Mouse (Mus musculus) embryonic facial prominence, embryonic 15.5 days (tissue): Measurements from ENCODE around the gene Negr1. TPM values are rescaled to one million over a fixed set of nuclear protein-coding genes. Genes with fewer than 3 reads are reported as not detected.
A peak's percentile ranks its signal among the peaks of the same experiment; 100 is the strongest.

Experiments
- ATAC-seq: fragments of 200-750 bp; cut with Nextera tagmentation; 2 replicates; pipeline ENCODE4 v1.8.0; 2017; ENCODE audit warnings: low read depth, moderate TSS enrichment; ENCODE audit not compliant: insufficient number of reproducible peaks, low FRiP score, low TSS enrichment
- H3K27ac ChIP-seq: fragments of 300-500 bp; sonication (generic); replicated peaks from 2 replicates; pipeline ENCODE4 v1.5.1; 2015; ENCODE audit warnings: mild to moderate bottlenecking, inconsistent platforms
- H3K27me3 ChIP-seq: fragments of 300-500 bp; sonication (generic); 2 replicates; pipeline ENCODE4 v1.6.1; 2015; ENCODE audit warnings: inconsistent platforms
- H3K36me3 ChIP-seq: fragments of 300-500 bp; sonication (generic); 2 replicates; pipeline ENCODE4 v1.6.1; 2015; ENCODE audit warnings: mild to moderate bottlenecking, inconsistent platforms
- H3K4me1 ChIP-seq: fragments of 300-500 bp; sonication (generic); 2 replicates; pipeline ENCODE4 v1.6.1; 2015; ENCODE audit warnings: inconsistent platforms
- H3K4me2 ChIP-seq: fragments of 300-500 bp; sonication (generic); replicated peaks from 2 replicates; pipeline ENCODE4 v1.6.1; 2015; ENCODE audit warnings: mild to moderate bottlenecking, inconsistent platforms
- H3K4me3 ChIP-seq: fragments of 300-500 bp; sonication (generic); replicated peaks from 2 replicates; pipeline ENCODE4 v1.5.1; 2015; ENCODE audit warnings: mild to moderate bottlenecking, inconsistent platforms
- H3K9ac ChIP-seq: fragments of 300-500 bp; sonication (generic); 2 replicates; pipeline ENCODE4 v1.6.1; 2015; ENCODE audit warnings: inconsistent platforms
- H3K9me3 ChIP-seq: fragments of 300-500 bp; sonication (generic); replicated peaks from 2 replicates; pipeline ENCODE4 v1.6.1; 2016; ENCODE audit warnings: inconsistent platforms
- WGBS: fragments of 180-500 bp; shearing (Covaris S2); methylation state at CpG from one replicate; pipeline ENCODE4 v1.1.7; 2015; 5-methylcytosine and 5-hydroxymethylcytosine counted together
- polyA plus RNA-seq: library from polyadenylated mRNA; unstranded; fragments of >200 nt; fragmentation: Nextera tagmentation; extraction: Ambion mirVana; gene quantifications from 2 replicates; pipeline ENCODE4 v1.2.1, GENCODE M21; 2015

The Negr1 gene
- polyA plus RNA-seq, 1 experiment from 2014 or later, result 6.1 TPM

GRCm38 (mm10) chr3:156958640-156959039, 397.0 kb downstream of the Negr1 start:
- H3K36me3 ChIP-seq, result no peaks in the 10 kb centered on the region
- H3K4me2 ChIP-seq, result no peak overlapping the region
- H3K9ac ChIP-seq, result no peak overlapping the region
- H3K4me3 ChIP-seq, result no peak overlapping the region
- WGBS, result 92% methylated on average over 7 of the region's 7 CpGs
- no peaks in the 10 kb centered on the region for H3K4me1 ChIP-seq
- no peak overlapping the region for H3K27ac ChIP-seq
- no peaks in the 10 kb centered on the region for H3K9me3 ChIP-seq
- H3K27me3 ChIP-seq, result no peaks in the 10 kb centered on the region
- no peak for ATAC-seq

DNA sequence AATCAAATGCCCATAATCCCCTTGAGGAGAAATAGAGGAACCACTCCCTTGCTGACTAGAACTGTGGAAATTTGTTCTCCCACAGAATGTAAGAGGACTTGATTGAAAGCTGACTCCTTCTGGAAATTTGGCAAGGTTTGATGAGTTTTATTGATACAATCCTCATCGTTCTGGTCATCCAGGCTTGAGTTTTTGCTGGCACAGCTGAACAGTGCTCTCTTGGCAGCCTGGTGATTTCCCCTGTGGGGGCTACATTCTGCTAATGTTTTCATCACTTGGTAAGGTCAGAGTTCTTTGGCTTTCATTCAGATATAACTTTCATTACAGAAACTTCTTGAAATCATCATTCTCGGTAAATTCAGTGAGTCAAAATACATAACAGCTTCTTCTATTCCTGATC, 407.2 kb downstream of the Negr1 start:
- ATAC-seq, result peak; percentile 57; the same call in 1 of the 2 replicates
- H3K4me2 ChIP-seq, result no peak overlapping the region
- no peak overlapping the region for H3K9ac ChIP-seq
- no peaks in the 10 kb centered on the region for H3K36me3 ChIP-seq
- H3K27ac ChIP-seq, result no peak overlapping the region
- no peak overlapping the region for H3K4me3 ChIP-seq
- H3K9me3 ChIP-seq, result no peaks in the 10 kb centered on the region
- H3K27me3 ChIP-seq, result no peaks in the 10 kb centered on the region
- 55% methylated on average over 2 of the region's 2 CpGs for WGBS
- H3K4me1 ChIP-seq, result no peaks in the 10 kb centered on the region

DNA sequence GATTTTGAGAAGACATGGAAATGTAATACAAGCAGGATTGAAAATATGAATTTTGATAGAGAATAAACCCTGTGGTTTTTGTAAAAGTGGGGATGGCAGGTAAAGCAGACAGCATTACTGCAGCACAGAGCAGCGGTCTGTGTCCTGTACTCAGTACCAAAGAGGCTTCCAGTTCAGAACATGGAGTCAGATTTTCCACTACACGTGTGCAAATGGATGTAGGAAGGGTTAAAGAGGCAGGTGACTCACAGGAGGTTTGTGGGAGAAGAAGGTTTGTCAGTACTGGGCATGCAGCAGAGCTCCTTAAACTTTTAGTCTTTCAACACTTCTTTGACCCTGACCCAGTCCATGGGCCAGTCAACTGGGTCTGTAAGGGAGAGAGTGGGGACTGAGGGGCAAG, 409.5 kb downstream of the Negr1 start:
- WGBS, result 68% methylated on average over 2 of the region's 2 CpGs
- no peaks in the 10 kb centered on the region for H3K4me1 ChIP-seq
- no peak for ATAC-seq

GRCm38 (mm10) chr3:156976816-156977215, 415.2 kb downstream of the Negr1 start:
- H3K36me3 ChIP-seq, result no peaks in the 10 kb centered on the region
- no peaks in the 10 kb centered on the region for H3K27me3 ChIP-seq
- H3K4me1 ChIP-seq, result no peaks in the 10 kb centered on the region
- H3K4me2 ChIP-seq, result no peak overlapping the region
- H3K4me3 ChIP-seq, result no peak overlapping the region
- H3K9me3 ChIP-seq, result no peaks in the 10 kb centered on the region
- H3K9ac ChIP-seq, result no peak overlapping the region
- 61% methylated on average over 2 of the region's 2 CpGs for WGBS
- no peak overlapping the region for H3K27ac ChIP-seq
- no peak for ATAC-seq

More for the DNA sequence above, 409.5 kb downstream of the Negr1 start:
- Histone ChIP-seq H3K27ac (no peak overlapping the region), H3K9ac (no peak overlapping the region), H3K4me3 (no peak overlapping the region), H3K27me3 (no peaks in the 10 kb centered on the region), H3K4me2 (no peak overlapping the region), H3K36me3 (no peaks in the 10 kb centered on the region), H3K9me3 (no peaks in the 10 kb centered on the region)

GRCm38 (mm10) chr3:156980042-156980716, 418.6 kb downstream of the Negr1 start:
- Histone ChIP-seq H3K27ac (no peak overlapping the region), H3K4me1 (no peaks in the 10 kb centered on the region), H3K9me3 (no peaks in the 10 kb centered on the region)

GRCm38 (mm10) chr3:156982102-156982501, 420.5 kb downstream of the Negr1 start:
- ATAC-seq, result no peak

More at GRCm38 (mm10) chr3:156980042-156980716, 418.6 kb downstream of the Negr1 start:
- no peaks in the 10 kb centered on the region for H3K27me3 ChIP-seq
- no peak overlapping the region for H3K4me2 ChIP-seq
- WGBS, result 73% methylated on average over 11 of the region's 11 CpGs
- no peak overlapping the region for H3K9ac ChIP-seq
- ATAC-seq, result no peak
- H3K4me3 ChIP-seq, result no peak overlapping the region
- H3K36me3 ChIP-seq, result no peaks in the 10 kb centered on the region

DNA sequence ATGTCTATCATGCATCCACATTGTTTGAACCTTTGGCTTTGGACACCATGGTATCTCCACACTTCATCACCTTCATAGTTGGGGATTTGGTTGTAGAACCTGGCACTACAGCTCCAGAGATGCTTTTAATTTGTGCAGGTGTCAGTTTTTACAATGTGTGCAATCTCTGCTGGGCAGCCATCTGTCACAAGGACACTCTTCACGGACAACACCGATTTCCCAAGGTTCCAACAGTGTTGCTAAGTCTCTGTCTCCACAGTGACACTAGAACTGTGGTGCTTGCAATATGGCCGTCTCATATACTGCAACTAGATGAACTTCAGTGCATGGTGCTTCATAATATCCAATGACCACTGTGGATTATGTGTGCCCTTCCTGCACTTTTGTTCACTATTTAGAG, 425.5 kb downstream of the Negr1 start:
- H3K4me2 ChIP-seq, result no peak overlapping the region
- no peaks in the 10 kb centered on the region for H3K4me1 ChIP-seq
- ATAC-seq, result no peak
- no peaks in the 10 kb centered on the region for H3K36me3 ChIP-seq
- no peaks in the 10 kb centered on the region for H3K9me3 ChIP-seq
- H3K27me3 ChIP-seq, result no peaks in the 10 kb centered on the region
- no peak overlapping the region for H3K4me3 ChIP-seq
- H3K9ac ChIP-seq, result no peak overlapping the region
- H3K27ac ChIP-seq, result no peak overlapping the region
- 95% methylated on average over 3 of the region's 3 CpGs for WGBS

More at GRCm38 (mm10) chr3:156982102-156982501, 420.5 kb downstream of the Negr1 start:
- Histone ChIP-seq H3K9ac (no peak overlapping the region), H3K36me3 (no peaks in the 10 kb centered on the region), H3K4me3 (no peak overlapping the region), H3K27ac (no peak overlapping the region), H3K4me1 (no peaks in the 10 kb centered on the region), H3K4me2 (no peak overlapping the region), H3K27me3 (no peaks in the 10 kb centered on the region), H3K9me3 (no peaks in the 10 kb centered on the region)
- 32% methylated on average over 4 of the region's 4 CpGs for WGBS

GRCm38 (mm10) chr3:156992171-156992570, 430.6 kb downstream of the Negr1 start:
- H3K27me3 ChIP-seq, result no peaks in the 10 kb centered on the region
- H3K27ac ChIP-seq, result no peak overlapping the region
- no peaks in the 10 kb centered on the region for H3K4me1 ChIP-seq
- no peak overlapping the region for H3K9ac ChIP-seq
- H3K4me3 ChIP-seq, result no peak overlapping the region
- H3K36me3 ChIP-seq, result no peaks in the 10 kb centered on the region
- H3K4me2 ChIP-seq, result no peak overlapping the region
- 41% methylated on average over 2 of the region's 2 CpGs for WGBS
- H3K9me3 ChIP-seq, result no peaks in the 10 kb centered on the region
- no peak for ATAC-seq

GRCm38 (mm10) chr3:156992811-156993210, 431.2 kb downstream of the Negr1 start:
- Histone ChIP-seq H3K27me3 (no peaks in the 10 kb centered on the region), H3K9ac (no peak overlapping the region)
- 67% methylated on average over 1 of the region's 1 CpGs for WGBS

DNA sequence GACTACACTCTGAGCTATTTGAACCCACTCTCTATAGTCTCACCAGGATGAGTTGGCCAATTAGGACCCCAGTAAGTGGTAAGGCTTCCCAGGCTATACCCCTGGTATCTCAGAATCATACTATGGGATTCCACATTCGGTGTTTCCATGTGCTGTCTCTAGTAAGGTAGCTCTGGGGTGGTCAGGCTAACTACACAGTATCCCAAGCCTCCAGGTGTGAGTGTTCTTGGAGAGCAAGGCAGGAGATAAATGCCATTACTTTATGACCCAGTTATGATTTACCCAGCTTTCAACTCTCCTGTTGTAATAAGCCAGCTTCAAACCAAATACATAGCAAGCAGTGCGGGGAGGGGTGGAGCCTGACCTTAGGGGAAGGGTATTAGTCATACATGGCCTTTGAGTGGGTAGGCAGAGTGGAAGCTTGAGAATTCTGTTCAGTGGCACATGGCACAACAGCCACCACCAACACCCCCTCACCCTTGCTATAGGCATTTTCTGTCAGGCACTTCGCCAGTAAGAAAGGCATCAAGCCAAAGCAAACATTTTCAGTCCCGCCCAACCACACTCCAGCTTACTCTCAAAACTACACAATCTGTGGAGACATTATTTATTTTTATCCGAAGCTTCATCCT, 437.7 kb downstream of the Negr1 start:
- Histone ChIP-seq H3K27me3 (no peaks in the 10 kb centered on the region), H3K4me1 (no peaks in the 10 kb centered on the region), H3K36me3 (no peaks in the 10 kb centered on the region), H3K4me3 (no peak overlapping the region), H3K9ac (no peak overlapping the region), H3K4me2 (no peak overlapping the region), H3K27ac (no peak overlapping the region), H3K9me3 (no peaks in the 10 kb centered on the region)
- 52% methylated on average over 5 of the region's 5 CpGs for whole genome bisulfite sequencing
- no peak; the same call in 1 of the 2 replicates for ATAC-seq

More at GRCm38 (mm10) chr3:156992811-156993210, 431.2 kb downstream of the Negr1 start:
- no peak overlapping the region for H3K27ac ChIP-seq
- no peaks in the 10 kb centered on the region for H3K36me3 ChIP-seq
- ATAC-seq, result no peak
- H3K9me3 ChIP-seq, result no peaks in the 10 kb centered on the region
- no peaks in the 10 kb centered on the region for H3K4me1 ChIP-seq
- H3K4me3 ChIP-seq, result no peak overlapping the region
- no peak overlapping the region for H3K4me2 ChIP-seq

DNA sequence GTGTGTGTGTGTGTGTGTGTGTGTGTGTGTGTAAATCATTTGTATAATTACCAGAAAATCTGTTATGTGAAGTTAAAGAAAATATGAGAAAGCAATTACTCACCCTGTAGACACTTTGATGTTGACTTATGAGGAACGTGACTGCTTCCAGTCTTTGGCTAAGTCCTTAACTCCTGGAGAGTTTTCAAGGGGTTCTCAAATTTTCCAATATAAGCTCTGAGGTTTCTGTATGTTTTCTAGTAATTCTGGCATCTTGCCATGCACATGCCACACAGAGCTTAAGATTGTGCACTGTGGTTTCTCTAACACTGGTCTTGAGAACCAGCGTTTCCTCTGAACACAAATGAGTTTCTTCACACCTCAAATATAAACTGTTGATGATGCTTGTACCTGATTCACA, 460.0 kb downstream of the Negr1 start:
- no peaks in the 10 kb centered on the region for H3K27me3 ChIP-seq
- no peaks in the 10 kb centered on the region for H3K9me3 ChIP-seq
- ATAC-seq, result no peak
- no peak overlapping the region for H3K4me3 ChIP-seq
- no peaks in the 10 kb centered on the region for H3K36me3 ChIP-seq
- no peak overlapping the region for H3K27ac ChIP-seq
- no peak overlapping the region for H3K4me2 ChIP-seq
- no peak overlapping the region for H3K9ac ChIP-seq
- WGBS, result 39% methylated on average over 2 of the region's 2 CpGs
- no peaks in the 10 kb centered on the region for H3K4me1 ChIP-seq

GRCm38 (mm10) chr3:157024580-157024979, 463.0 kb downstream of the Negr1 start:
- 65% methylated on average over 6 of the region's 6 CpGs for WGBS
- H3K36me3 ChIP-seq, result no peaks in the 10 kb centered on the region

More at GRCm38 (mm10) chr3:157024580-157024979, 463.0 kb downstream of the Negr1 start:
- Histone ChIP-seq H3K4me2 (no peak overlapping the region), H3K27ac (no peak overlapping the region), H3K4me1 (no peaks in the 10 kb centered on the region), H3K27me3 (no peaks in the 10 kb centered on the region), H3K9ac (no peak overlapping the region), H3K9me3 (no peaks in the 10 kb centered on the region), H3K4me3 (no peak overlapping the region)
- no peak for ATAC-seq
